Mouse (Mus musculus) cerebellum, adult 2 months (tissue): Measurements from ENCODE around the gene Ccnt1. TPM values are rescaled to one million over a fixed set of nuclear protein-coding genes. Genes with fewer than 3 reads are reported as not detected.

Experiments used
- DNase-seq, 2 experiments: peaks; one replicate each; pipeline ENCODE4 v3.0.0; 2021
- H3K27ac ChIP-seq: fragments of 200-500 bp; 2 replicates; pipeline ENCODE4 v1.5.1; 2012; ENCODE audit warnings: low read length, control low read depth, inconsistent platforms; ENCODE audit not compliant: insufficient read depth
- H3K27me3 ChIP-seq: fragments of 200-500 bp; 2 replicates; pipeline ENCODE4 v1.6.1; 2012; ENCODE audit warnings: inconsistent platforms, mild to moderate bottlenecking, low read length, moderate library complexity; ENCODE audit not compliant: control insufficient read depth, insufficient read depth
- H3K4me1 ChIP-seq: fragments of 200-500 bp; 2 replicates; pipeline ENCODE4 v1.6.1; 2011; ENCODE audit warnings: low read length; ENCODE audit not compliant: control insufficient read depth, insufficient read depth
- H3K4me3 ChIP-seq: fragments of 200-500 bp; replicated peaks from 2 replicates; pipeline ENCODE3; 2011; ENCODE audit warnings: mild to moderate bottlenecking, low read depth, low read length, control low read depth; ENCODE audit not compliant: insufficient read depth
- CTCF ChIP-seq: fragments of 200-500 bp; IDR thresholded peaks from 2 replicates; pipeline ENCODE4 v1.5.1; 2011; ENCODE audit warnings: low read depth, mild to moderate bottlenecking, control low read depth, low read length, moderate library complexity, borderline replicate concordance; ENCODE audit not compliant: insufficient read depth
- POLR2A ChIP-seq: fragments of 200-500 bp; IDR thresholded peaks from 2 replicates; pipeline ENCODE4 v1.6.1; 2011; ENCODE audit warnings: low read length, control low read depth, borderline replicate concordance; ENCODE audit not compliant: insufficient read depth
- WGBS: fragments of 180-500 bp; shearing (Covaris S2); methylation state at CpG from one replicate; pipeline ENCODE4 v1.1.7; 2018; 5-methylcytosine and 5-hydroxymethylcytosine counted together
- polyA plus RNA-seq: library from polyadenylated mRNA; depleted of rRNA; stranded (reverse); fragments of >200 nt; gene quantifications from 2 replicates; pipeline ENCODE4 v1.2.3, GENCODE M21; 2012; rRNA removed

Gene Ccnt1
- polyA plus RNA-seq, 1 experiment = 24.2 TPM

DNA sequence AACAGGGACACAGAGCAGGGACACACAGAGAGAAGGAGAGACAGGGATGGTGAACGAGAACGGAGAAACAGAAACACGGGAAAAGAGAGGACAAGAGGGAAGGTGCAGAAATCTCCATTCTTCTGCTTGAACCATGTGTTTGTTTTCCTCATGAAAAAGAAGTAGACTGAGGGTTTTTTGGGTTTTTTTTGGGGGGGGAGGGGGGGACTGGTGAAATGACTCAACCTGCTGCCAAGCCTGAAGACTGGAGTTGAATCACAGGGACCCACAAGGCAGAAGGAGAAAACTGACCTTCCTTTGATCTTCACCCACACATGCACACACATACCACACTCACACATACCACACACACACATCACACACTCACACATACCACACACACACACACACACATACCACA is 67.4 kb downstream of the Ccnt1 start:
- 82% methylated on average over 3 of the region's 3 CpGs for WGBS
- no peak for TF ChIP-seq POLR2A
- no peak for TF ChIP-seq CTCF
- no peaks in the 10 kb centered on the region for H3K4me1 ChIP-seq
- DNase-seq = no peak
- no peaks in the 10 kb centered on the region for H3K27me3 ChIP-seq
- no peak overlapping the region for H3K27ac ChIP-seq
- no peak overlapping the region for H3K4me3 ChIP-seq

DNA sequence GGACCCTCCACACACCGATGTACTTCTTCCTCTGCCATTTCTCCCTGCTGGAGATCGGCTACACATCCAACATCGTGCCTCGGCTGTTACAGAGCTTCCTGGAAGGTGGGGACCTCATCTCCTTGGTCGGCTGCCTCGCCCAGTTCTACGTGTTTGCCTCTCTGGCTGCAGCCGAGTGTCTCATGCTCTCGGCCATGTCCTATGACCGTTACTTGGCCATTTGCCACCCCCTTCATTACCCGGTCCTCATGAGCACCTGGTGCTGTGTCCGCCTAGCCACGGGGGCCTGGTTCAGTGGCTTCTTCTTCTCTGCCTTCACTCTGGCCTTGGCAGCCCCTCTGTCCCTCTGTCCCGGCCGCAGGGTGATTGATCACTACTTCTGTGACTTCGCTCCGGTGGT is 73.1 kb downstream of the Ccnt1 start:
- Histone ChIP-seq H3K27ac (no peak overlapping the region), H3K27me3 (no peaks in the 10 kb centered on the region), H3K4me1 (no peaks in the 10 kb centered on the region), H3K4me3 (no peak overlapping the region)
- DNase-seq = no peak
- 51% methylated on average over 17 of the region's 17 CpGs for WGBS
- TF ChIP-seq CTCF = no peak

- WGBS = 37% methylated on average over 4 of the region's 4 CpGs
- no peak within 1 kb of the TSS for H3K27ac ChIP-seq
- H3K4me3 ChIP-seq = no peak within 1 kb of the TSS
- no peaks in the 10 kb centered on the region; the same call in 1 of the 2 replicates for H3K4me1 ChIP-seq
- no peak for DNase-seq
- no peak for TF ChIP-seq POLR2A
- TF ChIP-seq CTCF = no peak
- H3K27me3 ChIP-seq = no peaks in the 10 kb centered on the region; the same call in 1 of the 2 replicates
Observed at GRCm38 (mm10) chr15:98492102-98492501, 78.6 kb downstream of the Ccnt1 start, which contains the start of gene Olfr279. TSS of gene Olfr279 (plus strand) at chr15:98492402.

- Histone ChIP-seq H3K4me3 (no peak overlapping the region), H3K27me3 (no peaks in the 10 kb centered on the region; the same call in 1 of the 2 replicates), H3K4me1 (no peaks in the 10 kb centered on the region; the same call in 1 of the 2 replicates), H3K27ac (no peak overlapping the region)
- no peak for DNase-seq
- TF ChIP-seq POLR2A = no peak
- TF ChIP-seq CTCF = no peak
- 62% methylated on average over 2 of the region's 2 CpGs for WGBS
Observed at GRCm38 (mm10) chr15:98491332-98491731, 79.4 kb downstream of the Ccnt1 start.

Other genes starting within 250 kb of the Ccnt1 start
- not detected in 2 replicates for gene Olfr284, start 229.9 kb downstream of the Ccnt1 start, polyA plus RNA-seq
- not detected in 2 replicates for gene Olfr283, start 190.0 kb downstream of the Ccnt1 start, polyA plus RNA-seq
- not detected in 2 replicates for gene Olfr282, start 139.7 kb downstream of the Ccnt1 start, polyA plus RNA-seq
- gene Olfr281, start 118.3 kb downstream of the Ccnt1 start, polyA plus RNA-seq = not detected in 2 replicates
- gene OR5BS1P, start 101.0 kb downstream of the Ccnt1 start, polyA plus RNA-seq = not detected in 2 replicates
- gene Lalba, start 88.2 kb downstream of the Ccnt1 start, polyA plus RNA-seq = 0.34 TPM in 1 of 2 replicates, not detected in the other
- 0.03 and 0.05 TPM in 2 replicates for gene Olfr279, start 78.5 kb downstream of the Ccnt1 start, polyA plus RNA-seq
- gene Kansl2, start 36.7 kb downstream of the Ccnt1 start, polyA plus RNA-seq = 60.7 and 62.4 TPM in 2 replicates
- gene 4930415O20Rik, start 81 bp upstream of the Ccnt1 start, polyA plus RNA-seq = not detected in 2 replicates
- gene Adcy6, start 39.2 kb upstream of the Ccnt1 start, polyA plus RNA-seq = 31.1 and 31.3 TPM in 2 replicates
- gene Cacnb3, start 59.9 kb upstream of the Ccnt1 start, polyA plus RNA-seq = 65.4 and 69.7 TPM in 2 replicates
- gene Ddx23, start 92.0 kb upstream of the Ccnt1 start, polyA plus RNA-seq = 69.4 and 71.7 TPM in 2 replicates
- gene Rnd1, start 106.5 kb upstream of the Ccnt1 start, polyA plus RNA-seq = 42.4 and 47.4 TPM in 2 replicates
- 4.8 TPM in 2 replicates for gene Ccdc65, start 137.3 kb upstream of the Ccnt1 start, polyA plus RNA-seq
- gene Fkbp11, start 157.3 kb upstream of the Ccnt1 start, polyA plus RNA-seq = 4.1 and 4.7 TPM in 2 replicates
- 202 and 210 TPM in 2 replicates for gene Arf3, start 192.3 kb upstream of the Ccnt1 start, polyA plus RNA-seq
- gene Wnt10b, start 207.2 kb upstream of the Ccnt1 start, polyA plus RNA-seq = 0.15 and 0.22 TPM in 2 replicates
- gene Wnt1, start 218.9 kb upstream of the Ccnt1 start, polyA plus RNA-seq = not detected in 2 replicates
- 1.0 and 1.3 TPM in 2 replicates for gene Ddn, start 238.6 kb upstream of the Ccnt1 start, polyA plus RNA-seq